Mouse (Mus musculus) layer of hippocampus, postnatal 10 days (tissue): ENCODE measurements at regions not wholly inside any gene's neighbourhood (a gene's known extent, or its start where the extent isn't known, plus 50 kb on each side); places are given as distances from the start of the nearest gene placed in this dataset.

Experiments
- DNase-seq, 2 experiments: peaks; one replicate each; pipeline ENCODE4 v3.0.0; 2021; ENCODE audit warnings: low spot score in 2 of 2

- DNase-seq: no peak
These were observed 354.6 kb upstream of the Car10 start for GRCm38 (mm10) chr11:92743191-92743590.

GRCm38 (mm10) chr11:92758383-92758964, 339.4 kb upstream of the Car10 start:
- DNase-seq: no peak

- DNase-seq: no peak
These were observed 327.9 kb upstream of the Car10 start for GRCm38 (mm10) chr11:92769936-92770335.

- no peak for DNase-seq
These were observed 324.8 kb upstream of the Car10 start for GRCm38 (mm10) chr11:92772916-92773569.

GRCm38 (mm10) chr11:92773570-92773929, 324.3 kb upstream of the Car10 start:
- no peak for DNase-seq

GRCm38 (mm10) chr11:92774780-92775179, 323.0 kb upstream of the Car10 start:
- DNase-seq: peak; percentile 16 to 23

- no peak for DNase-seq
These were observed 298.6 kb upstream of the Car10 start for GRCm38 (mm10) chr11:92799267-92799666.
